Mouse (Mus musculus): ENCODE data around the gene Phf21a. TPM values are rescaled to one million over a fixed set of nuclear protein-coding genes. Genes with fewer than 3 reads are reported as not detected.

Phf21a gene
- polyA plus RNA-seq, 2 experiments = 1.8 to 4.7 TPM

DNA sequence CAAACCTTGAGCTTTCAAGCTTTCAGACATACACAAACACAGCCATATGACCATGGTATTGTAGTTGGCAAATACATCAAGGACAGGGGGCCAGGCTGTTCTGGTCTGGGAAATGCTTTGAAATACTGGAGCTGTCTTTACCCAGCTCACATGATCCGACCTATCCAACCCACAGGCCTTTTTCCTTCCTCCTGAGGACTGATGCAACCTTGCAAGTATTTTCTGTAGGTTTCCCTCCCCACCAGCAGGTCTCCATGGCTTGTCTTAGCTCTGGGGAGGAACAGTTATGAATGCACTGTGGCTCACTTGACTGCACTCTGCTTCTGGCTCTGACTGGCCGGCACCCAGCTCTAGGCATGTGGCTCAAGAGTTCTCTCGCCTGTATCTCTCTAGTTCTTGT lies 223.7 kb downstream of the Phf21a start:
- TF ChIP-seq CTCF (IDR thresholded peaks at IDR 0.05; ENCODE audit: low read depth) (no peak), EP300 (IDR thresholded peaks at IDR 0.05; ENCODE audit: low read depth) (no peak)
- Histone ChIP-seq H3K4me3 (ENCODE audit: insufficient read depth in 1 of 2, low read depth in 2 of 2, low read length in 2 of 2) (no peak overlapping the region), H3K9me3 (ENCODE audit: control insufficient read depth, low read length) (no peaks in the 10 kb centered on the region), H3K4me1 (replicated peaks; ENCODE audit: control insufficient read depth in 2 of 2, insufficient read depth in 2 of 2, low read length in 1 of 2) (peaks cover 0 to 9% of the 10 kb centered on the region in 2 experiments; a peak in 2 of 4 replicates), H3K4me2 (ENCODE audit: low read depth) (no peak overlapping the region), H3K9ac (replicated peaks) (no peak overlapping the region), H3K36me3 (replicated peaks; ENCODE audit: control insufficient read depth, insufficient read depth, low read depth) (no peaks in the 10 kb centered on the region), H3K27me3 (ENCODE audit: control insufficient read depth, insufficient read depth, low read length) (no peaks in the 10 kb centered on the region), H3K27ac (no peak overlapping the region)
- ATAC-seq (ENCODE audit: insufficient read depth) = no peak
- WGBS (ENCODE audit: insufficient replicate concordance) = 46% methylated on average over 3 of the region's 3 CpGs
- no peak for DNase-seq (ENCODE audit: low read depth in 3 of 3, low spot score in 3 of 3)

DNA sequence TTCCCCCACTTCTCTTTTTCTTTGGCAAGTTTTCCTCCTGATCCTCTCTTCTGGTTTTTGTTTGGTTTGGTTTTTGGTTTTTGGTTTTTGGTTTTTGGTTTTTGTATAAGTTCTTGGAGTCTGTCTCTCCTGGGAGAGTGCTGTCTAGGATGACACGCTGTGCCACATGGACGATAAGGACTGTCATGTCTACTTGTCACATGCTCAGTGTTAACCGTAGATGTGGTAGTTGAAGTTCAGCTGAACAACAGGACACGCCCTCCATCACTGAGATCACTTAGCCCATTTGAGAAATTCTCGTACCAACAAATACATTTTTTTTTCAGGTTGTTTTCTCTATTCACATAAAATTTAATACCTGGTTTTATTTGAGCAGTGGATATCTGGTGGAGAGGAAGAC lies 224.3 kb downstream of the Phf21a start:
- no peak for DNase-seq (ENCODE audit: low read depth in 3 of 3, low spot score in 3 of 3)
- H3K27ac ChIP-seq = no peak overlapping the region
- no peak overlapping the region for H3K9ac ChIP-seq (replicated peaks)
- WGBS (ENCODE audit: insufficient replicate concordance) = 45% methylated on average over 5 of the region's 5 CpGs
- TF ChIP-seq EP300 (IDR thresholded peaks at IDR 0.05; ENCODE audit: low read depth) = no peak
- TF ChIP-seq CTCF (IDR thresholded peaks at IDR 0.05; ENCODE audit: low read depth) = no peak
- no peak for ATAC-seq (ENCODE audit: insufficient read depth)
- H3K4me3 ChIP-seq (ENCODE audit: insufficient read depth in 1 of 2, low read depth in 2 of 2, low read length in 2 of 2) = no peak overlapping the region
- peaks cover 0 to 9% of the 10 kb centered on the region in 2 experiments; a peak in 2 of 4 replicates for H3K4me1 ChIP-seq (replicated peaks; ENCODE audit: control insufficient read depth in 2 of 2, insufficient read depth in 2 of 2, low read length in 1 of 2)
- no peaks in the 10 kb centered on the region for H3K36me3 ChIP-seq (replicated peaks; ENCODE audit: control insufficient read depth, insufficient read depth, low read depth)
- no peaks in the 10 kb centered on the region for H3K9me3 ChIP-seq (ENCODE audit: control insufficient read depth, low read length)
- H3K27me3 ChIP-seq (ENCODE audit: control insufficient read depth, insufficient read depth, low read length) = no peaks in the 10 kb centered on the region
- H3K4me2 ChIP-seq (ENCODE audit: low read depth) = no peak overlapping the region

DNA sequence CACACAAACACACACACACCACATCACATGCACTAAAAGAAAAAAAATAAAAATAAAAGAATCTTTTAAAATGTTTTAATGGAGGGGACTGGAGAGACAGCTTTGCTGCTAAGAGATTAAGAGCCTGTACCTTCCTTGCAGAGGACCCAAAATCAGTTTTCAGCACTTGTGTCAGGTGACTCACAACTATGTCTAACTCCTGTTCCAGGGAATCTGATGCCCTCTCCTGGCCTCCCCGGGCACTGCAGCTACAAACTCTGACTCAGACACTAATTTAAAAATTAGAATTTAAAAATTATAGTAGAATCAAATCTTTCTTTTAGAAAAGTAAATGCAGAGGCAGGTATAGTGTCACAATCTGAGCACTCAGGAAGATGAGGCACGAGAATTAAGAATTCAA lies 229.8 kb downstream of the Phf21a start:
- Histone ChIP-seq H3K9ac (replicated peaks) (no peak overlapping the region), H3K4me3 (ENCODE audit: insufficient read depth in 1 of 2, low read depth in 2 of 2, low read length in 2 of 2) (no peak overlapping the region), H3K9me3 (ENCODE audit: control insufficient read depth, low read length) (no peaks in the 10 kb centered on the region), H3K4me1 (replicated peaks; ENCODE audit: control insufficient read depth in 2 of 2, insufficient read depth in 2 of 2, low read length in 1 of 2) (no peaks in the 10 kb centered on the region), H3K27me3 (ENCODE audit: control insufficient read depth, insufficient read depth, low read length) (no peaks in the 10 kb centered on the region), H3K36me3 (replicated peaks; ENCODE audit: control insufficient read depth, insufficient read depth, low read depth) (no peaks in the 10 kb centered on the region), H3K4me2 (ENCODE audit: low read depth) (no peak overlapping the region), H3K27ac (no peak overlapping the region)
- DNase-seq (ENCODE audit: low read depth in 3 of 3, low spot score in 3 of 3) (no peak), ATAC-seq (ENCODE audit: insufficient read depth) (no peak)
- 39% methylated on average over 2 of the region's 2 CpGs for WGBS (ENCODE audit: insufficient replicate concordance)
- TF ChIP-seq CTCF (IDR thresholded peaks at IDR 0.05; ENCODE audit: low read depth) (peak; percentile 49), EP300 (IDR thresholded peaks at IDR 0.05; ENCODE audit: low read depth) (no peak)

DNA sequence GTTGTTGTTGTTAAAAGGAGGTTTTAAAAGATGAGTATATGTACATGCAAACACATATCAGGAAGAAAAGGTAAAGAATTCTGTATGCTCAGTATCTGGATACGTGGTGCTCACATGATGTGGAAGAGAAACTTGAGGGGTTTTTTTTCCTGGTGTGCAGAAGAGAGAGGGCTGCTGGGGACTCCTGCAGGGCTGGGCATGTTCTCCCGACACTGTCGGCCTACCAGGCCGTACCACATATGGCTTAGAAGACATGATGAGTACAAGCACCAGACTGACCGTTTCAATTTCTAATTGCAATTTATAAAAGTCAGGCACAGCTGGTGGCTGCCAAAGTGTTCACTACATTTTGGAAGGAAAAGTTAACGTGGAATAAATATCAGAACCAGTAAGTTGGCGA lies 232.8 kb downstream of the Phf21a start:
- H3K4me3 ChIP-seq (ENCODE audit: insufficient read depth in 1 of 2, low read depth in 2 of 2, low read length in 2 of 2) = no peak overlapping the region
- DNase-seq (ENCODE audit: low read depth in 3 of 3, low spot score in 3 of 3) = no peak
- no peak for ATAC-seq (ENCODE audit: insufficient read depth)

DNA sequence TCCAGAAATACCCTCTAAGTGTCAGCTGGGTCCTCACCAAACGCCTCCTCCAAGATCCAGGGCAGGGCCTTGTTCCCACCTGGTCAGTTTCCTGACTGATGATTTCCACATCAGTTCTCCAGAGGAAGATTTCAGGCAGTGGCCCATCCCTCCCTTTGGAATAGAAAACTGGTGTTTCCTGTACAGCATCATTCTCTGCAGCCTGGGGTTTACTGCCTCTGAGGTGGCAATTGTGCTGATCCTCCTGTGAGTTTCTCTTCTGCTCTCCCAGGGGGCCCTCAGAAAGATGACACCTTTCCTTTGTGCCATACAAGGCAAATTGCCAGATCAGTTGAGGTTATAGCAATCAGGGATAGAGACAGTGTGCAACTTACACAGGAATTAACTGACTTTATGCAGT lies 233.3 kb downstream of the Phf21a start:
- no peak overlapping the region for H3K27ac ChIP-seq
- H3K4me3 ChIP-seq (ENCODE audit: insufficient read depth in 1 of 2, low read depth in 2 of 2, low read length in 2 of 2) = no peak overlapping the region
- no peaks in the 10 kb centered on the region for H3K4me1 ChIP-seq (replicated peaks; ENCODE audit: control insufficient read depth in 2 of 2, insufficient read depth in 2 of 2, low read length in 1 of 2)
- H3K36me3 ChIP-seq (replicated peaks; ENCODE audit: control insufficient read depth, insufficient read depth, low read depth) = no peaks in the 10 kb centered on the region; the same call in 1 of the 2 replicates
- WGBS (ENCODE audit: insufficient replicate concordance) = 67% methylated on average over 1 of the region's 1 CpGs
- TF ChIP-seq EP300 (IDR thresholded peaks at IDR 0.05; ENCODE audit: low read depth) (no peak), CTCF (IDR thresholded peaks at IDR 0.05; ENCODE audit: low read depth) (no peak)
- ATAC-seq (ENCODE audit: insufficient read depth) (no peak), DNase-seq (ENCODE audit: low read depth in 3 of 3, low spot score in 3 of 3) (no peak)
- H3K4me2 ChIP-seq (ENCODE audit: low read depth) = no peak overlapping the region
- H3K9ac ChIP-seq (replicated peaks) = no peak overlapping the region
- no peaks in the 10 kb centered on the region for H3K27me3 ChIP-seq (ENCODE audit: control insufficient read depth, insufficient read depth, low read length)
- no peaks in the 10 kb centered on the region for H3K9me3 ChIP-seq (ENCODE audit: control insufficient read depth, low read length)

More for the DNA sequence above, 232.8 kb downstream of the Phf21a start:
- Histone ChIP-seq H3K4me1 (replicated peaks; ENCODE audit: control insufficient read depth in 2 of 2, insufficient read depth in 2 of 2, low read length in 1 of 2) (no peaks in the 10 kb centered on the region), H3K9me3 (ENCODE audit: control insufficient read depth, low read length) (no peaks in the 10 kb centered on the region), H3K36me3 (replicated peaks; ENCODE audit: control insufficient read depth, insufficient read depth, low read depth) (no peaks in the 10 kb centered on the region; the same call in 1 of the 2 replicates), H3K4me2 (ENCODE audit: low read depth) (no peak overlapping the region), H3K27me3 (ENCODE audit: control insufficient read depth, insufficient read depth, low read length) (no peaks in the 10 kb centered on the region), H3K27ac (no peak overlapping the region), H3K9ac (replicated peaks) (no peak overlapping the region)
- TF ChIP-seq EP300 (IDR thresholded peaks at IDR 0.05; ENCODE audit: low read depth) (no peak), CTCF (IDR thresholded peaks at IDR 0.05; ENCODE audit: low read depth) (no peak)
- WGBS (ENCODE audit: insufficient replicate concordance) = 73% methylated on average over 7 of the region's 7 CpGs
